Mouse (Mus musculus): ENCODE results near the gene Zzef1. TPM values are rescaled to one million over a fixed set of nuclear protein-coding genes. Genes with fewer than 3 reads are reported as not detected.

Gene Zzef1
- polyA plus RNA-seq, 1 experiment from 2014 or later, result 17.0 TPM

DNA sequence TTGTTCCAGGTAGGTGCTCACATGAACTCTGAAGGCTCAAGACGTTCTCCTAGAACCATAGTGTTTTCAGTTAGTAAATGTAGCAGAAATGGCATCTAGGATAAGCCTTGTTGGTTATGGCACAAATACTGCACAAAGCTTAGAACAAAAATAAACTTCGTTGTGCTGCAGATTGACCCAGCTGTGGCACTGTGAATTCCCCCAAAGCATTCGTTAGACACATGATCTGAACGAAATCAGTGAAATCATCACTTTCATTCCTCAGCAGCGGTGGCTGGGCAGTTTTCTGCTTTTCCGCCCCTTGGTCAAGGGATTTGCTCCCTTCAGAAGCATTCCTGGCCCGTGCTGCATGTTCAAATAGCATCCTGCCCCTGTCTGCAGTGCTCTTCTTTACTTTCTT is 22.0 kb downstream of the Zzef1 start:
- WGBS, result 90% methylated on average over 7 of the region's 7 CpGs
- H3K36me3 ChIP-seq (ENCODE audit: control insufficient read depth, insufficient read depth), result peaks cover 14% of the 10 kb centered on the region
- no peak overlapping the region for H3K9ac ChIP-seq (replicated peaks; ENCODE audit: low read depth, low read length)

DNA sequence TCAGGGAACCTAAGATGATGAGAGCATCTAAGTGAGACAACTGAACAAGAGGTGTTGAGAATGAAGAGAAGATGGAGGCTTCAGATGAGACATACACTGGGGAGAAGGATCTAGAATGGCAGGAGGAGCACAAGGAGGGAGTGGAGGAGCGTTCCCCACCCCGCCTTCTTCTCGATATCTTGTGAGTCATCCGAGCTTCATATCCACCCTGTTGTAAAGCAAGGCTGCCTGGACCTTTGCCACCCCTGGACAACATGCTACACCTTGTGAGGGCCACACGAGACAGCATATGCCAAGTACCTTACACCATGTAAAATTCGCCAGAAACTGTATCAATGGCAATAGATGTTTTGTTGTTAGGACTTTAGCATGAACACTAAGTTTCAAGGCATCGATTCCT is 25.0 kb downstream of the Zzef1 start:
- 95% methylated on average over 7 of the region's 7 CpGs for WGBS
- Histone ChIP-seq H3K36me3 (ENCODE audit: control insufficient read depth, insufficient read depth) (peaks cover 20% of the 10 kb centered on the region), H3K4me1 (replicated peaks; ENCODE audit: control insufficient read depth, insufficient read depth, low read length) (no peaks in the 10 kb centered on the region), H3K4me3 (replicated peaks; ENCODE audit: low read length) (no peak overlapping the region), H3K27me3 (replicated peaks; ENCODE audit: control insufficient read depth, insufficient read depth, low read length) (no peaks in the 10 kb centered on the region), H3K27ac (ENCODE audit: low read length) (no peak overlapping the region), H3K9me3 (ENCODE audit: control insufficient read depth, low read length) (no peaks in the 10 kb centered on the region), H3K9ac (replicated peaks; ENCODE audit: low read depth, low read length) (no peak overlapping the region), H3K4me2 (ENCODE audit: low read length) (no peak overlapping the region)
- ATAC-seq, result no peak

More for the DNA sequence above, 22.0 kb downstream of the Zzef1 start:
- Histone ChIP-seq H3K4me1 (replicated peaks; ENCODE audit: control insufficient read depth, insufficient read depth, low read length) (no peaks in the 10 kb centered on the region), H3K27ac (ENCODE audit: low read length) (no peak overlapping the region), H3K4me2 (ENCODE audit: low read length) (no peak overlapping the region), H3K9me3 (ENCODE audit: control insufficient read depth, low read length) (no peaks in the 10 kb centered on the region), H3K27me3 (replicated peaks; ENCODE audit: control insufficient read depth, insufficient read depth, low read length) (no peaks in the 10 kb centered on the region), H3K4me3 (replicated peaks; ENCODE audit: low read length) (no peak overlapping the region)
- ATAC-seq, result no peak

DNA sequence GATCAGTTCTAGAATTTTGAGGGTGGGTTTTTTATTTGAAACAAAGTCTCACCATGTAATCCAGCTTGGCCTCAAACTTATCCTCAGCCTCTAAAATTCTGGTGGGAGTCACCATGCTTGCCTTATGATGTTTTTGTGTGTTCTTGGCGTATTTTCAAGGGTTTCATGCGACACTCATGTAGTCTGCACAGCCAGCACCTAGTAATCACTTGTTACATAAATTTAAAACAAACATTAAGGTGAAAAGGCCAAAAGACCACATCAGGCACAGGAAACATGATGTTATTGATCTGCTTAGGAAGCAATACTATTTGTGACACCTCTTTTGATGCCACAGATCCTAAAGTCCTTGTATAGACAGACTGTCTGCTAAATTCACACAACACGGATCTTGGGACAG is 33.8 kb downstream of the Zzef1 start:
- 93% methylated on average over 3 of the region's 3 CpGs for WGBS

DNA sequence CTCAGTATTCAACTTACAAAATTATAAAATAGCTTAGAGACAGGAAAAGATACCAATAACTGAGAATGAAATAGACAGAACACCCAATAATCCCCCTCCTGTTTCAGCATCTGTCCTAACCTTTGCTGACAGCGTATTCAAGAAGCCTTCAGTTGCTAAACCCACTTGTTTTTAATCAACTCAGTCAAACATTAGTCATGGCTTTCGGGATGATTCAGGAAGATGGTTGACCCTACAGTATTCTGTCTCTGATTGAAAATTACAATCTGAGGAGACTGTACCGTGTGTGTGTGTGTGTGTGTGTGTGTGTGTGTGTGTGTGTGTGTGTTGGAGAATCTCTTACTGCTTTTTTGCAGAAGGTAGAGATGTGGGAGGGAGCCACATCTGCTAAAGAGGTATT is 46.7 kb downstream of the Zzef1 start:
- Histone ChIP-seq H3K4me2 (ENCODE audit: low read length) (no peak overlapping the region), H3K4me3 (replicated peaks; ENCODE audit: low read length) (no peak overlapping the region), H3K4me1 (replicated peaks; ENCODE audit: control insufficient read depth, insufficient read depth, low read length) (no peaks in the 10 kb centered on the region), H3K9me3 (ENCODE audit: control insufficient read depth, low read length) (no peaks in the 10 kb centered on the region), H3K27ac (ENCODE audit: low read length) (no peak overlapping the region), H3K9ac (replicated peaks; ENCODE audit: low read depth, low read length) (no peak overlapping the region), H3K27me3 (replicated peaks; ENCODE audit: control insufficient read depth, insufficient read depth, low read length) (no peaks in the 10 kb centered on the region), H3K36me3 (ENCODE audit: control insufficient read depth, insufficient read depth) (0 out of 2 replicates have a peak, but pooled peaks cover 4% of the 10 kb centered on the region)
- ATAC-seq, result no peak
- 87% methylated on average over 3 of the region's 3 CpGs for WGBS

More for the DNA sequence above, 33.8 kb downstream of the Zzef1 start:
- no peak overlapping the region for H3K27ac ChIP-seq (ENCODE audit: low read length)
- no peak overlapping the region for H3K4me3 ChIP-seq (replicated peaks; ENCODE audit: low read length)
- no peaks in the 10 kb centered on the region for H3K4me1 ChIP-seq (replicated peaks; ENCODE audit: control insufficient read depth, insufficient read depth, low read length)
- no peaks in the 10 kb centered on the region for H3K27me3 ChIP-seq (replicated peaks; ENCODE audit: control insufficient read depth, insufficient read depth, low read length)
- no peak overlapping the region for H3K9ac ChIP-seq (replicated peaks; ENCODE audit: low read depth, low read length)
- H3K4me2 ChIP-seq (ENCODE audit: low read length), result no peak overlapping the region
- no peak for ATAC-seq
- peaks cover 25% of the 10 kb centered on the region for H3K36me3 ChIP-seq (ENCODE audit: control insufficient read depth, insufficient read depth)
- H3K9me3 ChIP-seq (ENCODE audit: control insufficient read depth, low read length), result no peaks in the 10 kb centered on the region

DNA sequence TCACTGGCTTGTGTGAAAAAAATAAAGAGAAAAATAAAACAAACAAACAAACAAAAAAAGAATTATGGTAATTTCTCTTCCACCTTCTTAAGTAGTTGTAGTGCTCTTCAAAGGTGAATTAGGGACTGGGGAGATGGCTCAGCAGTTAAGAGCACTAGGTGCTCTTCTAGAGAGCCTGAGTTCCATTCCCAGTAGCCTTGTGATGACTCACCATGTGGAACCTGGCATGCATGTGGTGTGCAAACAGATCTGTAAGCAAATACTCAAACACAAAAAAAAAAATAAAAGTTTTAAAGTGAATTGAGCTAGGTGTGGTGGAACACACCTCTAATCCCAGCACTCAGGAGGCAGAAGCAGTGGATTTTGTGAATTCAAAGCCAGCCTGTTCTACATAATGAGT is 47.5 kb downstream of the Zzef1 start:
- Histone ChIP-seq H3K9ac (replicated peaks; ENCODE audit: low read depth, low read length) (no peak overlapping the region), H3K9me3 (ENCODE audit: control insufficient read depth, low read length) (no peaks in the 10 kb centered on the region), H3K4me2 (ENCODE audit: low read length) (no peak overlapping the region), H3K27me3 (replicated peaks; ENCODE audit: control insufficient read depth, insufficient read depth, low read length) (no peaks in the 10 kb centered on the region), H3K4me3 (replicated peaks; ENCODE audit: low read length) (no peak overlapping the region), H3K36me3 (ENCODE audit: control insufficient read depth, insufficient read depth) (0 out of 2 replicates have a peak, but pooled peaks cover 6% of the 10 kb centered on the region), H3K27ac (ENCODE audit: low read length) (no peak overlapping the region), H3K4me1 (replicated peaks; ENCODE audit: control insufficient read depth, insufficient read depth, low read length) (no peaks in the 10 kb centered on the region)
- no peak for ATAC-seq

DNA sequence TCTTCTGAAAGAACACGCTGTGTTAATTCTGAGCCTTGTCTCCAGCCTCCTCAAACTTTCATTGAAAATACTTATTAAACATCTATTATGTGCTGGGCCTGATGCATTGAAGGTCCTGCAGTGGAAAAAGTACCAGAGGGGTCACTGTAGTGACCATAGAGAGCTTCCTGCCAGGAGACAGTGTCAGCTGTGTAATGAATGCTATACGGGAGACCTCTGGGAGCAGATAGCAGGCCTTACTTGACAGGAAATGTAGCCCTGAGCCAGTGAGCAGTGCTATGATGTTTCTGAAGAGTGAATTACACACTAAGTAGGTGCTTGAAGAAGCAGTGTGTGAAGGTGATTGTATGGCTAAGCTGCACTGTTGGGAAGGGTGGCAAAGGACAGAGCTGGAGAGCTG is 49.5 kb downstream of the Zzef1 start:
- WGBS, result 96% methylated on average over 2 of the region's 2 CpGs
- Histone ChIP-seq H3K4me2 (ENCODE audit: low read length) (no peak overlapping the region), H3K9ac (replicated peaks; ENCODE audit: low read depth, low read length) (no peak overlapping the region), H3K9me3 (ENCODE audit: control insufficient read depth, low read length) (no peaks in the 10 kb centered on the region), H3K36me3 (ENCODE audit: control insufficient read depth, insufficient read depth) (0 out of 2 replicates have a peak, but pooled peaks cover 4% of the 10 kb centered on the region), H3K27ac (ENCODE audit: low read length) (no peak overlapping the region), H3K27me3 (replicated peaks; ENCODE audit: control insufficient read depth, insufficient read depth, low read length) (no peaks in the 10 kb centered on the region), H3K4me1 (replicated peaks; ENCODE audit: control insufficient read depth, insufficient read depth, low read length) (no peaks in the 10 kb centered on the region), H3K4me3 (replicated peaks; ENCODE audit: low read length) (no peak overlapping the region)
- no peak for ATAC-seq

DNA sequence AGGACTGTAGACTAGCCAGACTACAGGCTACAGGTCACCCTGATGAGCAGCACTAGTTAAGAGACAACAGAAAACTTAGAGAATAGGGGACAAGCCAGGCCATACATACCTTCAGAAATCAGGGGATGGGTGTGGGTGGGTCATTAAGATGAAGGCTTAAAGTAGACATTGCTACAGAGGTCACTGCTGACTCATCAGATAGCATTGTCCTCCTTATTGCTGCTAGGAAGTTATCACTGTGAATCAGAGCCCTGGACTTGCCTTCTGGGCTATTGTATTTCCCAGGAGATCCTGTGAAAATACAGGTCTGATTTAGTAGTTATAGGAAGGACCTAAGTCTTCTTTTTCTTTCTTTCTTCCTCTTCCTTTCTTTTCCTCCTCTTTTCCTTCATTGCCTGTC is 50.7 kb downstream of the Zzef1 start:
- H3K9me3 ChIP-seq (ENCODE audit: control insufficient read depth, low read length), result no peaks in the 10 kb centered on the region
- no peak for ATAC-seq
- H3K27ac ChIP-seq (ENCODE audit: low read length), result no peak overlapping the region
- H3K27me3 ChIP-seq (replicated peaks; ENCODE audit: control insufficient read depth, insufficient read depth, low read length), result no peaks in the 10 kb centered on the region
- H3K9ac ChIP-seq (replicated peaks; ENCODE audit: low read depth, low read length), result no peak overlapping the region
- no peaks in the 10 kb centered on the region for H3K4me1 ChIP-seq (replicated peaks; ENCODE audit: control insufficient read depth, insufficient read depth, low read length)
- H3K4me3 ChIP-seq (replicated peaks; ENCODE audit: low read length), result no peak overlapping the region
- 0 out of 2 replicates have a peak, but pooled peaks cover 4% of the 10 kb centered on the region for H3K36me3 ChIP-seq (ENCODE audit: control insufficient read depth, insufficient read depth)
- H3K4me2 ChIP-seq (ENCODE audit: low read length), result no peak overlapping the region

DNA sequence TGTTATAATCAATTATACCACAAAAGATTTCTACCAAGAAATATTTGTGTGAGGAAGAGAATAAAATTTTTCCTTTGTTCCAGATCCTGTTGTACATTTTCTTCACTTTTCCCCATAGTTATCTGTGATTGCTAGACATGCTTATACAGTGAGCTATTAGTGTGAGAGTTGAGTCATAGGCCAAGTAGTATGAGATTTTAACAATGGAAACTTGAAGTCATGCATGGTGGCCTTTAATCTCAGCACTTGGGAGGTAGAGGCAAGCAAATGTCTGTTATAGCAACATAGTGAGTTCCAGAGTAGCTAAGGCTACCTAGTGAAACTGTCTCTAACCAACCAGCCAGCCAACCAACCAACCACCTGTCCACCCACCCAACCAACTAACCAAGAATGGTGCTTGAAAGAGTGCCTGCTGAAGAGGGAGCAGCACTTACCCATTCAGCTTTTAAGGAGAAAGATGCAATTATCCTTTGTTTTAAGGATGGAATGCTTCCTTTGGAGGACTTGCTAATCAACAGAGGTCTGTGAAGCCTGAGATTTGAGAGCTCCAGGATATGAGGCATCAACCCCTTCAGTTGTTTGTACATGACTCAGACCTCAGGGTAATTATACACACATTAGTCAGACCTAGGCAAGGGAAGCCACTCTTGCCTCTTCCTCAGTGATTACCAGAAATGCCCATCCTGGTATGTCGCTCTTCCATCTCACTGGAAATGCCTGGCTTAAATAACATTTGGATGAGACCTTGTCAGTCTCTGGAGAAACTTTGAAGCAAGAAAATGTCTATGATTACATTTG is 52.0 kb downstream of the Zzef1 start:
- Histone ChIP-seq H3K27me3 (replicated peaks; ENCODE audit: control insufficient read depth, insufficient read depth, low read length) (no peaks in the 10 kb centered on the region), H3K9ac (replicated peaks; ENCODE audit: low read depth, low read length) (no peak overlapping the region), H3K4me1 (replicated peaks; ENCODE audit: control insufficient read depth, insufficient read depth, low read length) (no peaks in the 10 kb centered on the region), H3K9me3 (ENCODE audit: control insufficient read depth, low read length) (no peaks in the 10 kb centered on the region), H3K36me3 (ENCODE audit: control insufficient read depth, insufficient read depth) (peaks cover 8% of the 10 kb centered on the region), H3K4me3 (replicated peaks; ENCODE audit: low read length) (no peak overlapping the region), H3K27ac (ENCODE audit: low read length) (no peak overlapping the region), H3K4me2 (ENCODE audit: low read length) (no peak overlapping the region)
- WGBS, result 95% methylated on average over 1 of the region's 1 CpGs
- no peak for ATAC-seq

DNA sequence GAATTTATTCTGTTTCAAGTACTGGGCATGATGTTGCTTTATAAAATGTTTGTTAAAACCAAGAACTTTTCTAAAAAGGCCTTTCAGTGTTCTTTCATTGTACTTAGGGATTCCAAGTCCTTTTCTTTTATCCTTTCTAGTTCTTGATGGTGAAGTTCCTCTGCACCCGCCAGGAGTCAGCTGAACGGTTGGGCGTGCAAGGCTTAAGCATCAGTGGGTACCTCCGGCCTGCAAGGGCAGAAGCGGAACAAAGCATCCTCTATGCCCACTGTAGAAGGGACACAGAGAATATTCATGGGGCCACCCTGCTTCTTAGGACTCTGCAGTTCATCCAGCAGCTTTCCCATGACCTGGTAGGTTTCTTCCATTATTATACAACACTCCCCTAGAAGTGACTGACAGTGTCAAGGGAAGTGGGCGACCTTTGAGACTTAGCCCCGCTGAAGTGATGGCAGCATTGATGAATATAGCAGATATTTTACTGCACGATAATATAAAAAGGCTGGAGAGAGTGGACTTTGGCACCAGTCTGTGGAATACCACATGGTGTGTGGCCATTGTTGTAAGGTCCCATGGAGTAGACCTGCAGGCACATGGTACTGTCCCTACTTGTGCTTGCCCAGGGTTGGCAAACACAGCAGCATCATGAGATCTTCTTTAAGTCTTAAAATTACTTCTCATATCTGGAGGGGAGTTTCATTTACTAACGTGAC is 54.5 kb downstream of the Zzef1 start:
- ATAC-seq, result no peak

More for the DNA sequence above, 54.5 kb downstream of the Zzef1 start:
- no peak overlapping the region for H3K4me2 ChIP-seq (ENCODE audit: low read length)
- H3K27me3 ChIP-seq (replicated peaks; ENCODE audit: control insufficient read depth, insufficient read depth, low read length), result no peaks in the 10 kb centered on the region
- no peaks in the 10 kb centered on the region for H3K4me1 ChIP-seq (replicated peaks; ENCODE audit: control insufficient read depth, insufficient read depth, low read length)
- WGBS, result 81% methylated on average over 9 of the region's 9 CpGs
- H3K36me3 ChIP-seq (ENCODE audit: control insufficient read depth, insufficient read depth), result peaks cover 23% of the 10 kb centered on the region
- no peak overlapping the region for H3K9ac ChIP-seq (replicated peaks; ENCODE audit: low read depth, low read length)
- no peak overlapping the region for H3K27ac ChIP-seq (ENCODE audit: low read length)
- no peak overlapping the region for H3K4me3 ChIP-seq (replicated peaks; ENCODE audit: low read length)
- H3K9me3 ChIP-seq (ENCODE audit: control insufficient read depth, low read length), result no peaks in the 10 kb centered on the region
